Mouse (Mus musculus) erythroblast, embryonic 14.5 days (primary cell): ENCODE results near the gene Crygn. TPM values are rescaled to one million over a fixed set of nuclear protein-coding genes. Genes with fewer than 3 reads are reported as not detected.

Experiments
- H3K27me3 ChIP-seq: 2 replicates; pipeline ENCODE4 v1.6.1; 2012; ENCODE audit warnings: inconsistent platforms; ENCODE audit not compliant: control insufficient read depth
- H3K36me3 ChIP-seq: 2 replicates; pipeline ENCODE4 v1.6.1; 2012; ENCODE audit warnings: mild to moderate bottlenecking, inconsistent platforms; ENCODE audit not compliant: control insufficient read depth
- H3K4me1 ChIP-seq: 2 replicates; pipeline ENCODE4 v1.6.1; 2012; ENCODE audit warnings: inconsistent platforms; ENCODE audit not compliant: control insufficient read depth
- H3K4me3 ChIP-seq: replicated peaks from 2 replicates; pipeline ENCODE3; 2012; ENCODE audit warnings: moderate library complexity, mild to moderate bottlenecking, inconsistent platforms
- H3K9me3 ChIP-seq: 2 replicates; pipeline ENCODE4 v1.6.1; 2012; ENCODE audit warnings: low read length, inconsistent platforms, mixed read lengths; ENCODE audit not compliant: control insufficient read depth
- GATA1 ChIP-seq: IDR thresholded peaks from 2 replicates; pipeline ENCODE4 v1.6.1; 2012; ENCODE audit warnings: low read length, inconsistent platforms, mixed read lengths
- TAL1 ChIP-seq: IDR thresholded peaks from 3 replicates; pipeline ENCODE4 v1.6.1; 2012; ENCODE audit warnings: low read length, inconsistent platforms, mixed read lengths
- polyA plus RNA-seq: library from polyadenylated mRNA; stranded (reverse); fragments of >175 nt; gene quantifications from 2 replicates; pipeline ENCODE4 v1.2.3, GENCODE M21; 2012

The Crygn gene
- polyA plus RNA-seq, 1 experiment = not detected

- TF ChIP-seq GATA1 (no peak), TAL1 (no peak)
- peaks cover 2% of the 10 kb centered on the region; the same call in 1 of the 2 replicates for H3K4me1 ChIP-seq
- H3K27me3 ChIP-seq = peaks cover 11% of the 10 kb centered on the region
Observed at GRCm38 (mm10) chr5:24724270-24724634, 33.6 kb downstream of the Crygn start.

DNA sequence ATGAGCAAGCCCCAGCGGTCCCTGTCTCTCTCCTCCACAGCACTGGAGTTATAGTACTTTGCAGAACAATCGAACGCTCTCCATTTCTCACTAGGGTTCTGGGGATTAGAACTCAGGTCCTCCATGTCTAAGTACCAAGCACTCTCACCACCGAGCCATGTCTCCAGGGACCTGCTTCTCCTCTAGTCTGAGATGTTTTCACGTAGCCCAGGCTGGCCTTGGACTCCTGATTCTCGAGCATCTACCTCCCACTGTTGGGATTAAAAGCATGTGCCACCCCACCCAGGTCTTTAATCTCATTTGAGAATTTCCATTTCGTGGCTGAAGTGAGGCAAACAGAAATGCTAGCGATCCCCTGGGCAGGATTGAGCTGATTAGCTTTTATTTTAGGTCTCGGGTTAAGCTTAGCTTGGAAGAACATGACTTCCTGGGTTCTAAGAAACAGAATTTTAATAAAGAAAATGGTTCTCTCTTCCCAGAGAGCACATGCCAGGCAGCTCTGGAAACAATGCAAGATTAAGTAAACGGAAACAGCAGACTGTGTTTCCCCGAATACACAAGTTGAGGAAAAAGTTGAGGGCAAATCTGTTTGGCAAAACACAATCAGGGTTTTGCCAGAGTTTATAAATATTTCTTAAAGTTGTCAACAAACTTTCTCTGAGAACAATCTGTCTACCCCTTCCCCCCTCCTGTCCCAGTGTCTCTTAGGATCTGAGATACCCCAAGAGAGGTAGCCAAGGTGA lies 34.1 kb downstream of the Crygn start:
- peaks cover 7% of the 10 kb centered on the region for H3K27me3 ChIP-seq
- TF ChIP-seq GATA1 = no peak
- no peak for TF ChIP-seq TAL1
- peaks cover 2% of the 10 kb centered on the region; the same call in 1 of the 2 replicates for H3K4me1 ChIP-seq
- no peak overlapping the region for H3K4me3 ChIP-seq
- no peaks in the 10 kb centered on the region for H3K9me3 ChIP-seq
- H3K36me3 ChIP-seq = no peaks in the 10 kb centered on the region

More at GRCm38 (mm10) chr5:24724270-24724634, 33.6 kb downstream of the Crygn start:
- Histone ChIP-seq H3K9me3 (no peaks in the 10 kb centered on the region), H3K4me3 (no peak overlapping the region), H3K36me3 (no peaks in the 10 kb centered on the region)

- Histone ChIP-seq H3K36me3 (no peaks in the 10 kb centered on the region), H3K4me1 (peaks cover 3% of the 10 kb centered on the region; the same call in 1 of the 2 replicates), H3K9me3 (no peaks in the 10 kb centered on the region), H3K27me3 (no peaks in the 10 kb centered on the region), H3K4me3 (no peak overlapping the region)
- TF ChIP-seq TAL1 (no peak), GATA1 (no peak)
Observed at GRCm38 (mm10) chr5:24719852-24720251, 38.0 kb downstream of the Crygn start.

DNA sequence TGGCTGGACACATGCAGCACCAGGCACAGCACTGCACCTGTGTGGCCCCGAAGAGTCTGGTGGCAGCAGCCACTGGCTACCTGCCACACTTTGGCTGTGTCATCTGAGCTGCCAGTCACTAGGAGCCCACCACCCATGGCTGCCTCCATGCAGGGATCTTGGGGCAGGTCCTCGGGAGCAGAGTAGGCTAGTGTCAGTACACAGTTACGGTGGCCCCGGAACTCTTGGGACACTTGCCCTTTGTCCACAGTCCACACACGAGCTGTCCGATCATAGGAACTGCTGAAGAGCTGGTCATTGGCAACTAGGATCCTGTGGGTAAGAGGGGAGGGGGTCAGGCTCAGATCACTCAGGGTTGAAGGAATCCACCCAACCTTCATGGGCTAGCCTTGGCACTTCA lies 39.7 kb downstream of the Crygn start:
- no peak for TF ChIP-seq GATA1
- TF ChIP-seq TAL1 = no peak
- Histone ChIP-seq H3K36me3 (no peaks in the 10 kb centered on the region), H3K27me3 (no peaks in the 10 kb centered on the region), H3K9me3 (no peaks in the 10 kb centered on the region), H3K4me3 (no peak overlapping the region), H3K4me1 (peaks cover 3% of the 10 kb centered on the region; the same call in 1 of the 2 replicates)

- TF ChIP-seq GATA1 = no peak
- no peak for TF ChIP-seq TAL1
- H3K36me3 ChIP-seq = peaks cover 19% of the 10 kb centered on the region
- H3K9me3 ChIP-seq = peaks cover 8% of the 10 kb centered on the region
- H3K4me3 ChIP-seq = no peak overlapping the region
- peaks cover 5% of the 10 kb centered on the region for H3K4me1 ChIP-seq
- H3K27me3 ChIP-seq = no peaks in the 10 kb centered on the region
Observed at GRCm38 (mm10) chr5:24713987-24714386, 43.8 kb downstream of the Crygn start.

DNA sequence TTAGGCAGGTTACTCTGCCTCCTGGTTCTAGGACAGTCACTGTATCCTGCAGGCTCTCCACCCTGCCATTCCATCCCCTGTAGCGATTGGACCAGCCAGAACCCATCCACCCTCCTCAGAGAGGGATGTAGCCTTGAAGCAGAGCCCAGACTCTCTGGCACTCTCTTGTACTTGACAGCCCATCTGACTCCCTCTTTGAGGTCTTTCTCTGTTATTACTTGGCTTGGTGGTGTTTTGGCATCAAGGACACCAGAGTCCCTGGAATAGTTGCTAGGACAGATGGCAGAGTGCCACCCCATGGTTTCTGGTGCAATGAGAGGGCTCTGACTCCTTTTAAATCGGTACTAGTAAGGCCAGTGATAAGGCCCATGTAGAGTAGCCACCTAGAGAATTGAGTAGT lies 44.6 kb downstream of the Crygn start:
- H3K36me3 ChIP-seq = peaks cover 27% of the 10 kb centered on the region
- peaks cover 8% of the 10 kb centered on the region for H3K9me3 ChIP-seq
- no peak overlapping the region for H3K4me3 ChIP-seq
- TF ChIP-seq TAL1 (no peak), GATA1 (no peak)
- peaks cover 5% of the 10 kb centered on the region for H3K4me1 ChIP-seq
- no peaks in the 10 kb centered on the region for H3K27me3 ChIP-seq

GRCm38 (mm10) chr5:24711615-24712014 lies 46.2 kb downstream of the Crygn start:
- H3K4me1 ChIP-seq = peaks cover 2% of the 10 kb centered on the region
- no peaks in the 10 kb centered on the region for H3K27me3 ChIP-seq
- H3K9me3 ChIP-seq = peaks cover 8% of the 10 kb centered on the region
- no peak overlapping the region for H3K4me3 ChIP-seq
- no peak for TF ChIP-seq TAL1
- no peak for TF ChIP-seq GATA1
- peaks cover 43% of the 10 kb centered on the region for H3K36me3 ChIP-seq

DNA sequence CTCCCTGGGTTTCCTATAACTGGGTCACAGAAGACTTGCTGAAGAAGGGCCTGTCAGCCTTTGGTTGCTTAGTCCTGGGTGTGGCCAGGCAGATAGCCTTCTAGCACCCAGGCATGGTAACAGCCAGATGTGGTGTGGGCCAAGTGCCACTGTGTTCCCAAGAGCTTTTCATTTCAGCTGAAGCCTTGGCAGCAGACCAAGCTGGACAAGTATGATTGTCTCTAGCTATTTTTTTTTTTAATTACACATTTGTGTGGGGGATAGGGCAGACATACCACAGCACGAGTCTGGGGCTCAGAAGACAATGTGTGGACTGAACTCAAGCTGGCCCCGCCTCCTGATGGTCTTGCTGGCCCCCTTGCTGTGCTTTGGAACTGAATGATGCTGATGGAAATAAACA lies 47.8 kb downstream of the Crygn start:
- H3K4me3 ChIP-seq = no peak overlapping the region
- no peak for TF ChIP-seq GATA1
- TF ChIP-seq TAL1 = no peak
- no peaks in the 10 kb centered on the region for H3K27me3 ChIP-seq
- peaks cover 2% of the 10 kb centered on the region for H3K4me1 ChIP-seq
- H3K9me3 ChIP-seq = peaks cover 8% of the 10 kb centered on the region
- peaks cover 59% of the 10 kb centered on the region for H3K36me3 ChIP-seq

DNA sequence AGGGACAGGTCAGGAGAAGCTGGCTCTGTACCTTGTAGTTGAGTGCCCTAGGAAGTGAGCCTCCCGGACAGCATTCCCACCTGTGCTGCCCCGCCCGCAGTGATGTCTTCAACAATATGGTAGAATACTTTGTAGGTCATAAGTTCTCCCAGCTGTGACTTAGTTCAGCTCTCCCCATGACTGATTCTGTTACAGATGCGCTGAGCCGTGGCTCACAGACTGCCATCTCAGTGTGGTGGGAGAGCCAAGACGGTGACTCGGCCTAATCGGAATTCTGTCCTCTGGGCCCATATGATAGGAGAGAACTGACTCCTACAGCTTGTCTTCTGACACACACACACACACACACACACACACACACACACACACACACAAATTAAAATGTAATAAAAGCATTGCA lies 53.2 kb downstream of the Crygn start:
- Histone ChIP-seq H3K36me3 (peaks cover 94% of the 10 kb centered on the region), H3K4me1 (no peaks in the 10 kb centered on the region), H3K27me3 (no peaks in the 10 kb centered on the region), H3K9me3 (no peaks in the 10 kb centered on the region), H3K4me3 (no peak overlapping the region)
- no peak for TF ChIP-seq GATA1
- no peak for TF ChIP-seq TAL1
